Mouse (Mus musculus): ENCODE measurements around the gene Dppa4. TPM values are rescaled to one million over a fixed set of nuclear protein-coding genes. Genes with fewer than 3 reads are reported as not detected.
A peak's percentile ranks its signal among the peaks of the same experiment; 100 is the strongest.

Dppa4 gene
- polyA plus RNA-seq, 1 experiment from 2014 or later = not detected

DNA sequence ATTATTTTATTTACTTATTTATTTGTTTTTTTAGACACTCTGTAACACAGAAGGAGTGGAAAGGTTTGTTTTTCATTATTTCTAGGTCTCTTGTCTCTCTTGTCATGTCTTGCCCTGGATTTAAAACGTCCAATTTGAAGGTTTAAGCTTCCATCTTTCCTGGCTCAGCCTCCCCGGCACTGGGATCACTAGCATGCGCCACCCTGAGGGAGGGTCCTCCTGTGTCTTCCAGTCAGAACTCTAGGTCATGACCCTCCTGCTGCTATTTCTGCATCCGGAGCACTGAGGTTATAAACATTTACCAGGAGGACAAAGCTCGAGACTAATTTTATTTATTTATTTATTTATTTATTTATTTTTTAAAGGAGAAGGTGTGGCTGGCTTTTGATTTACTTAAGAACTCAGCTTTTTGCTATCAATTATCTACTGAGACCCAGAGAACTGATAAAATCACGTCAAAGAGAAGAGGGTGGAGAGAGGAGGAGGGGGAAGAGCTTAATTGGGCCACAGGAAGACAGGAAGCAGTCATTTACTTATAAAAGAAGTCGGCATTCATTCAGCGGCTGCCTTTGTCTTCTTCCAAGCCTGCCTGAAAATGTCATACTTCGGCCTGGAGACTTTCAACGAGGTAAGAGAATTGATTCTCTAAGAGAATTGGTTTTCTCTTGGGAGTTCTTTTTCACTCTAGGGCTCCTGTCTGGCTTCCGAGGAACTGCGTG lies 26.5 kb downstream of the Dppa4 start:
- DNase-seq (ENCODE audit: low spot score) (no peak), ATAC-seq (ENCODE audit: low FRiP score) (no peak)
- Histone ChIP-seq H3K4me3 (ENCODE audit: low read depth, low read length) (no peak overlapping the region), H3K9me3 (ENCODE audit: control insufficient read depth, low read length) (no peaks in the 10 kb centered on the region), H3K36me3 (ENCODE audit: control insufficient read depth, insufficient read depth, low read length) (no peaks in the 10 kb centered on the region), H3K27ac (ENCODE audit: low read depth, low read length) (no peak overlapping the region), H3K4me1 (replicated peaks; ENCODE audit: control insufficient read depth, insufficient read depth, low read length) (no peaks in the 10 kb centered on the region), H3K4me2 (replicated peaks; ENCODE audit: low read depth, low read length) (no peak overlapping the region), H3K27me3 (ENCODE audit: control insufficient read depth, insufficient read depth, low read length) (no peaks in the 10 kb centered on the region), H3K9ac (ENCODE audit: low read depth, low read length) (no peak overlapping the region)
- WGBS = 79% methylated on average over 12 of the region's 12 CpGs

DNA sequence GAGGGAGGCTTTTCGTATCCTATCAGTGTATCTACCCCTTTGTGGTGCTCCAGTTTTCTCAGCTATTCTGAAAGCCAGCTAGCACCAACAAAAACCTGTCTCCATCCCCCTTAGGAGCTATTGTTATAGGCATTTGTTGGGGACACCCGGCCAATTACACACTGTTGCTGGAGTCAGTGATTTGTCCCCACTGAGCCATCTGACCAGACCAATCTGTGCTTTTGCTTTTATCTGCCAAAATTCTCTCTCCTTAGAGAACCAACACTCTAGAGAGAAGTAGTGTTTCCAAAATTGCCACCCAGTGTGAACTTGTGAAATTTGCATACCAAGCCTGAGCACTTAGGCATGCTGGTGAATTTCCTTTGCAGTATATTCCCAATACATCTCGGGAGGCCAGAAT lies 31.8 kb downstream of the Dppa4 start:
- Histone ChIP-seq H3K9ac (ENCODE audit: low read depth, low read length) (no peak overlapping the region), H3K36me3 (ENCODE audit: control insufficient read depth, insufficient read depth, low read length) (no peaks in the 10 kb centered on the region), H3K4me1 (replicated peaks; ENCODE audit: control insufficient read depth, insufficient read depth, low read length) (no peaks in the 10 kb centered on the region), H3K27ac (ENCODE audit: low read depth, low read length) (no peak overlapping the region), H3K27me3 (ENCODE audit: control insufficient read depth, insufficient read depth, low read length) (no peaks in the 10 kb centered on the region), H3K4me3 (ENCODE audit: low read depth, low read length) (no peak overlapping the region), H3K9me3 (ENCODE audit: control insufficient read depth, low read length) (no peaks in the 10 kb centered on the region), H3K4me2 (replicated peaks; ENCODE audit: low read depth, low read length) (no peak overlapping the region)
- WGBS = 90% methylated on average over 3 of the region's 3 CpGs
- no peak for DNase-seq (ENCODE audit: low spot score)
- ATAC-seq (ENCODE audit: low FRiP score) = no peak

DNA sequence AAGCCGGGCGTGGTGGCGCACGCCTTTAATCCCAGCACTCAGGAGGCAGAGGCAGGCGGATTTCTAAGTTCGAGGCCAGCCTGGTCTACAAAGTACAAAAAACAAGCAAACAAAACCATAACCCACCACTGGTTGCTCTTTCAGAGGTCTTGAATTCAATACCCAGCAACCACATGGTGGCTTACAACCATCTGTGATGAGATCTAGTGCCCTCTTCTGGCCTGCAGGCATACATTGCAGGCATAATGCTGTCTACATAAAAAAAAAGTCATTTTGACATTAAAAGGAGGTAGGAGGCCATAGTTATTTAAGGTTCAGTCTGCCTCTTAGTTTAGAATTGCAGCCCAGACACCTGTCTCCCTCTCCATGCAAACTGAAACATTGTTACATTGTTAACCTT lies 37.2 kb downstream of the Dppa4 start:
- Histone ChIP-seq H3K9me3 (ENCODE audit: control insufficient read depth, low read length) (no peaks in the 10 kb centered on the region), H3K27me3 (ENCODE audit: control insufficient read depth, insufficient read depth, low read length) (no peaks in the 10 kb centered on the region), H3K9ac (ENCODE audit: low read depth, low read length) (no peak overlapping the region), H3K36me3 (ENCODE audit: control insufficient read depth, insufficient read depth, low read length) (no peaks in the 10 kb centered on the region), H3K4me3 (ENCODE audit: low read depth, low read length) (no peak overlapping the region), H3K27ac (ENCODE audit: low read depth, low read length) (no peak overlapping the region), H3K4me2 (replicated peaks; ENCODE audit: low read depth, low read length) (no peak overlapping the region), H3K4me1 (replicated peaks; ENCODE audit: control insufficient read depth, insufficient read depth, low read length) (no peaks in the 10 kb centered on the region)
- DNase-seq (ENCODE audit: low spot score) = no peak
- ATAC-seq (ENCODE audit: low FRiP score) = no peak
- 98% methylated on average over 6 of the region's 6 CpGs for WGBS

DNA sequence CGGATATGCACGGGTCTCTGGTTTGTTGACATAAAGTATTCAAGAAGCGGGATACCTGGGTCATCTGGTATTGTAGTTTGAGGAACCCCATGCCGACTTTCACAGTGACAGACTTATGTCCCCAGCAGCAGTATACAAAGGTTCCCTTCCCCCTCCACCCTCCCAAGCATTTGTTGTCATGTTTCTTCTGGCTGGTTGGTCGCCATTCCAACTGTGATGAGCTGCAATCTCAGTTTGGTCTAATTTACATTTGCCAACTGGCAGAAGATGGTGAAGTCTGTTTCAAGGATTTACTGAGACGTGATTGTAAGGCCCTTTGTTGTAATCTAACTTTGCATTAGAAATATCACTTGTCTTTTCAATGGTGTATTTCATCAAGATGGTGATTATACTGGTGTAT lies 39.6 kb downstream of the Dppa4 start:
- WGBS = 76% methylated on average over 6 of the region's 6 CpGs
- Histone ChIP-seq H3K9ac (ENCODE audit: low read depth, low read length) (no peak overlapping the region), H3K27me3 (ENCODE audit: control insufficient read depth, insufficient read depth, low read length) (no peaks in the 10 kb centered on the region), H3K4me1 (replicated peaks; ENCODE audit: control insufficient read depth, insufficient read depth, low read length) (no peaks in the 10 kb centered on the region), H3K4me3 (ENCODE audit: low read depth, low read length) (no peak overlapping the region), H3K9me3 (ENCODE audit: control insufficient read depth, low read length) (no peaks in the 10 kb centered on the region), H3K4me2 (replicated peaks; ENCODE audit: low read depth, low read length) (no peak overlapping the region), H3K27ac (ENCODE audit: low read depth, low read length) (no peak overlapping the region), H3K36me3 (ENCODE audit: control insufficient read depth, insufficient read depth, low read length) (no peaks in the 10 kb centered on the region)
- DNase-seq (ENCODE audit: low spot score) (no peak), ATAC-seq (ENCODE audit: low FRiP score) (no peak)

DNA sequence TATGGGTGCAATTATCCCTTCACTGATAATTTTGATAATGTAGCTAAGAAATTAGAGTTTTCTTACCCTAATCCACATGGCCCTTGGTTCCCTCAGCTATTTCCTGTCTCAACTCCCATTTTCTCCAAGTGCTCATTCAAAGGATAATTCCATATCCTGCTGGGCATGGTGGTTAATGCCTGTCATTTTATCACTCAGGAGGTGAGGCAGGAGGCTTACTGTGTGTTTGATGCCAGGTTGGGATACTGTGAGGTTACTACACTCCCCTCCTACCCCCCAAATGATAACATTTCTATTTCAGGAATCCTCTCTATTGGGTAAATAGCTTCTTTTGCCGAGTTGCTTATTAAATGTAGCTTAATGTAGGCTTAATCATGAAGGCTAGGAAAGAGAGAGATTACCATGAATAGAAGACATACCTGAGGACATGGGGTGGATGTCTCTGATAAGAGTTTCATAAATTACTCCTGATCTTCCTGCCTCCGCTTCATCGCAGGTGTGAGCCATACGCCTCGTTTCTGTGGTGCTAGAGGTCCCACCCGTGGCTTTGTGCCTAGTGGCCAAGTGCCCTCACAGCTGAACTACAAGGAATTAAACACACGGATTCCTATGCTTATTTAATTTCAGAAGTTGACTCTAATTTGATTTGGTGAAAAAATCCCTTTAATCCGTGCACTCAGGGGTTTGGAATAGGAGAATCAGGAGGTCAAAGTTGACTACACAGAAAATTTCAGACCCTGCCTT lies 40.2 kb downstream of the Dppa4 start:
- Histone ChIP-seq H3K4me3 (ENCODE audit: low read depth, low read length) (no peak overlapping the region), H3K27me3 (ENCODE audit: control insufficient read depth, insufficient read depth, low read length) (no peaks in the 10 kb centered on the region), H3K36me3 (ENCODE audit: control insufficient read depth, insufficient read depth, low read length) (no peaks in the 10 kb centered on the region), H3K27ac (ENCODE audit: low read depth, low read length) (no peak overlapping the region), H3K4me1 (replicated peaks; ENCODE audit: control insufficient read depth, insufficient read depth, low read length) (no peaks in the 10 kb centered on the region), H3K9me3 (ENCODE audit: control insufficient read depth, low read length) (no peaks in the 10 kb centered on the region), H3K9ac (ENCODE audit: low read depth, low read length) (no peak overlapping the region), H3K4me2 (replicated peaks; ENCODE audit: low read depth, low read length) (no peak overlapping the region)
- ATAC-seq (ENCODE audit: low FRiP score) (no peak), DNase-seq (ENCODE audit: low spot score) (no peak)
- 89% methylated on average over 8 of the region's 8 CpGs for WGBS

DNA sequence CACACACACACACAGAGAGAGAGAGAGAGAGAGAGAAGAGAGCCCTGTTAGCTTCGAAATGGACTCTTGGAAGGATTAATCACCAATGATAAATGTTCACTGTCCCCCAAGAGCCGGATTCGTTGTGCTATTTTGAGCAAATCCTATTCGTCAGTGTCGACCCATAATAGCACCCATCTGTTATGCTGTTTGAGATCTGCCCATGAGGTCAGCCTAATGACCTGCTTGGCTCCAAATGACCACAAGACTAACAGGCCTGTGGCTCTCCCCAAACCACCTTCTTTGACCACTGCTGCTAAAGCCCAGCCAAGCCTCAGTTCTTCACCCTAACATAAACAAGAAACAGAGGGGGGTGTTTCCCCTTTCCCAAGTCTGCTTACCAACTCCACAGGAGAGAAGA lies 43.4 kb downstream of the Dppa4 start:
- Histone ChIP-seq H3K4me1 (replicated peaks; ENCODE audit: control insufficient read depth, insufficient read depth, low read length) (no peaks in the 10 kb centered on the region), H3K4me3 (ENCODE audit: low read depth, low read length) (no peak overlapping the region), H3K4me2 (replicated peaks; ENCODE audit: low read depth, low read length) (no peak overlapping the region), H3K27ac (ENCODE audit: low read depth, low read length) (no peak overlapping the region), H3K27me3 (ENCODE audit: control insufficient read depth, insufficient read depth, low read length) (no peaks in the 10 kb centered on the region), H3K36me3 (ENCODE audit: control insufficient read depth, insufficient read depth, low read length) (no peaks in the 10 kb centered on the region), H3K9ac (ENCODE audit: low read depth, low read length) (no peak overlapping the region), H3K9me3 (ENCODE audit: control insufficient read depth, low read length) (no peaks in the 10 kb centered on the region)
- ATAC-seq (ENCODE audit: low FRiP score) (0 out of 2 replicates have a peak, but pooled peaks have one; percentile 27), DNase-seq (ENCODE audit: low spot score) (peak; percentile 21)
- 33% methylated on average over 5 of the region's 5 CpGs for whole genome bisulfite sequencing

DNA sequence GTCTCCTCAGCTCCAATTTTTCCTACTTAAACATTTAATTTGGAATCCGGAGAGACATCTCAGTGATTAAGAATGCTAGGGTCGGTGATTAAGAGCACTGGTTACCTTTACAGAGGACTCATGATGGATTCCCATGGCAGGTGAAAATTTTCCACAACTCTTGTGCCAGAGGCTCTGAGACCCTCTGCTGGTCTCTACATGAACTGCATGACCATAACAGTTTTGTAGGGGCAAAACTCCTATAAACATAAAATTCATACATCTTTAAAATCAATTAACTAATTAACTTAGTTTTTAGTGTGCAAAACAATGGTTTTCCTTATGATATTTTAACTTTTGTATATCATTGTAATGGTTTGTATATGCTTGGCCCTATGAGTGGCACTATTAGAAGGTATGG lies 44.9 kb downstream of the Dppa4 start:
- H3K4me1 ChIP-seq (replicated peaks; ENCODE audit: control insufficient read depth, insufficient read depth, low read length) = no peaks in the 10 kb centered on the region
- ATAC-seq (ENCODE audit: low FRiP score) (no peak), DNase-seq (ENCODE audit: low spot score) (no peak)
- H3K4me2 ChIP-seq (replicated peaks; ENCODE audit: low read depth, low read length) = no peak overlapping the region
- H3K9me3 ChIP-seq (ENCODE audit: control insufficient read depth, low read length) = no peaks in the 10 kb centered on the region
- WGBS = 96% methylated on average over 2 of the region's 2 CpGs
- no peaks in the 10 kb centered on the region for H3K36me3 ChIP-seq (ENCODE audit: control insufficient read depth, insufficient read depth, low read length)
- no peak overlapping the region for H3K4me3 ChIP-seq (ENCODE audit: low read depth, low read length)
- no peak overlapping the region for H3K9ac ChIP-seq (ENCODE audit: low read depth, low read length)
- no peak overlapping the region for H3K27ac ChIP-seq (ENCODE audit: low read depth, low read length)
- H3K27me3 ChIP-seq (ENCODE audit: control insufficient read depth, insufficient read depth, low read length) = no peaks in the 10 kb centered on the region

DNA sequence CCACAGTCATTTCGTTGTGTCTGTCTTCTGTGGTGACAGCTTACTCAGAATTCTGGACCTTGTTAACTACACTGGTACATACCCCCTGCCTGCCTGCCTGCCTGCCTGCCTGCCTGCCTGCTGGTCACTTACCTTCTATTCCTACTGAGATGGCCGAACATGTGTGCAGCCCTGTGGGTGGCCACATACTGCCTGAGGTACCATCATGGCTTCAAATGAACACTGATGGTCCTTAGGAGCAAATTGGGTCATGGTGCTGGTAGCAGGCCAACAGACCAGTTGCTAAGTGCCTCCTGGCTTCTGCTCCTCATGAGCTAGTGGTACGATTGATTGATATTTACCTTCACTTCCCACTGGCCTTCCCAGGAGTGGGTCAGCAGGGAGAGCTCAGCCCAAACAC lies 48.3 kb downstream of the Dppa4 start:
- 86% methylated on average over 3 of the region's 3 CpGs for WGBS
- no peak for DNase-seq (ENCODE audit: low spot score)
- Histone ChIP-seq H3K27me3 (ENCODE audit: control insufficient read depth, insufficient read depth, low read length) (no peaks in the 10 kb centered on the region), H3K27ac (ENCODE audit: low read depth, low read length) (no peak overlapping the region), H3K4me2 (replicated peaks; ENCODE audit: low read depth, low read length) (no peak overlapping the region), H3K4me3 (ENCODE audit: low read depth, low read length) (no peak overlapping the region), H3K9ac (ENCODE audit: low read depth, low read length) (no peak overlapping the region), H3K9me3 (ENCODE audit: control insufficient read depth, low read length) (no peaks in the 10 kb centered on the region), H3K36me3 (ENCODE audit: control insufficient read depth, insufficient read depth, low read length) (no peaks in the 10 kb centered on the region), H3K4me1 (replicated peaks; ENCODE audit: control insufficient read depth, insufficient read depth, low read length) (no peaks in the 10 kb centered on the region)
- ATAC-seq (ENCODE audit: low FRiP score) = no peak

DNA sequence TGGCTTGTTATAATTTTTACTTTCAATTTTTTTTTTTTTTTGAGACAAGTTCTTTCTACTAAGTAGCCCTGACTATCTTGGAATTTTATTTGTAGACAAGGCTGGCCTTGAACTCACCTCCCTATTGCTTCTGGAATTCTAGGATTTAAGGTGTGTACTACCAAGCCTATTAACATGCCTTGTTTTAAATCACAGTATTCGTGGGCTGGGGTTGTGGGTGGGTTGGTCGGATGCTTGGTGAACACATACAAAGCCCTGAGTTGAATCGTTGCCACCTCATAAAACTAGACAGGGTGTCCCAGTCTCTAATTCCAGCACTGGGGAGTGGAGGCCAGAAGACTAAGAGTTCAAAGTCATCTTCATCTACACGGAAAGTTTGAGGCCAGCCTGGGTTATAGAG lies 51.8 kb downstream of the Dppa4 start:
- ATAC-seq (ENCODE audit: low FRiP score) (no peak), DNase-seq (ENCODE audit: low spot score) (no peak)
- Histone ChIP-seq H3K36me3 (ENCODE audit: control insufficient read depth, insufficient read depth, low read length) (no peaks in the 10 kb centered on the region), H3K9ac (ENCODE audit: low read depth, low read length) (no peak overlapping the region), H3K27ac (ENCODE audit: low read depth, low read length) (no peak overlapping the region), H3K4me3 (ENCODE audit: low read depth, low read length) (no peak overlapping the region), H3K4me1 (replicated peaks; ENCODE audit: control insufficient read depth, insufficient read depth, low read length) (no peaks in the 10 kb centered on the region), H3K9me3 (ENCODE audit: control insufficient read depth, low read length) (no peaks in the 10 kb centered on the region), H3K27me3 (ENCODE audit: control insufficient read depth, insufficient read depth, low read length) (no peaks in the 10 kb centered on the region), H3K4me2 (replicated peaks; ENCODE audit: low read depth, low read length) (no peak overlapping the region)
- WGBS = 87% methylated on average over 4 of the region's 4 CpGs
